Mouse (Mus musculus): ENCODE data around the gene Pex14.

Gene Pex14

GRCm38 (mm10) chr4:148952328-148953222 is 147.1 kb downstream of the Pex14 start:
- DNase-seq (ENCODE audit: low spot score in 2 of 2): no peak

DNA sequence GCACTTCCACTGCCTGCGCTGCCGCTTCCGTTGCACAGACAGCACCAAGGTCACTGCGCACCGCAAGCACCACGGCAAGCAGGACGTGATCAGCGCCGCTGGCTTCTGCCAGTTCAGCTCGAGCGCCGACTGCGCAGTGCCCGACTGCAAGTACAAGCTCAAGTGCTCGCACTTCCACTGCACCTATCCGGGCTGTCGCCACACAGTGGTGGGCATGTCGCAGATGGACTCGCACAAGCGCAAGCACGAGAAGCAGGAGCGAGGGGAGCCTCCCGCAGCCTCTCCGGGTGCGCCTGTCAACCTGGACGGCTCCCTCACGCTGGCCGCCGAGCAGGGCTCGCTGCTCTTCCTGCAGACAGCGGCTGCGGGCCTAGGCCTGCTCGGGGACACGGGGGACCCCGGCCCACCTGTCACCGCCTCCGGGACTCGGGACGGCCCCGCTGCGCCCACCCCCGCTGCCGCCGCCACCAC is 147.8 kb downstream of the Pex14 start:
- no peak for DNase-seq (ENCODE audit: low spot score in 2 of 2)

- no peak for DNase-seq (ENCODE audit: low spot score in 2 of 2)
These were observed 148.6 kb downstream of the Pex14 start for GRCm38 (mm10) chr4:148950932-148951650.

DNA sequence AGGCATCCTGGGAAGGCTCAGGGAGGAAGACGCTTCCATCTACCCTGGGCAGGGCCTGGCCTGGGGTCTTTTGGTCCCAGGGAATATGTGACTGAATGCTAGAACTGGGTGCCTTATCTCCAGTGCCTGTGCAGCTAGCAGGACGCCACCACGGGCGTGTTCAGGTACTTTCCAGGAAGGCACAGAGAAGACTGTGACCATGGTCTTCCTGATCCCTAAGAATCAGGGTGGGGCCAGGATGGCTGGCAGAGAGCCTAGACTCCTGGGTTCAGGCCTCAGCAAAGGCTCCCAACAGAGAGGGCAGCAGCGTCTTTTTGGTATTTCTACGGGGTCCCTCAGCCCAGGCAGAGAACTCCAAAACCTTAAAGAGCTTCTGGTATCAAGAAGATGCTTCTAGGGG is 149.2 kb downstream of the Pex14 start:
- no peak for DNase-seq (ENCODE audit: low spot score in 2 of 2)

DNA sequence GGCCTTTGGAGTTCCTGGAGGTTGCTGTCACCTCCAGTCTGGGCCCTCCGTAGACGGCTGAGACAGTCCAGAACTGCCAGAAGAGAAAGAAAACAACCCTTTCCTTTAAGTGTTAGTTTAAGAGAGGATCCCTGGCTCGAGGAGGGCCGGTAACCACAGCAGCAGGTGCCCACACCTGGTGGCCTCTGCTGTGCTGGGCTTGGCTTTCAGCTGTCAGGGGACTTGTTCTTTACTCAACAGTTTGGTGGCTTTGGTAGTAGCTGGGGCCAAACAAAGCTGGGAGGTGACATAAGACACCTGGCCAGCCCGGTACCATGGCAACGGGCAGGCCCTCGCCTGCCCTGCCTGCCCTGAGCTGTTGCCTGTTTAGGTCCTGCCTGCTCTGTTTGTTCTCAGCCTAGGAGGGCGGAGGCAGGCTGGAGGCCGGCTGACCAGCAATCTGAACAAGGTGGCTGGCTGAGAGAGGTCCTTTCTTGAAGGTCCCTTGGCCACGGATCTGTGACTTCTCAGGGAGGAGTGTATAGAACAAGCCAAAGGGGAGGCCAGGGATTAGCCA is 151.8 kb downstream of the Pex14 start:
- DNase-seq (ENCODE audit: low spot score in 2 of 2): no peak

GRCm38 (mm10) chr4:148946071-148946470 is 153.6 kb downstream of the Pex14 start:
- DNase-seq (ENCODE audit: low spot score in 2 of 2): no peak

GRCm38 (mm10) chr4:148945476-148945881 is 154.2 kb downstream of the Pex14 start:
- DNase-seq (ENCODE audit: low spot score in 2 of 2): no peak

DNA sequence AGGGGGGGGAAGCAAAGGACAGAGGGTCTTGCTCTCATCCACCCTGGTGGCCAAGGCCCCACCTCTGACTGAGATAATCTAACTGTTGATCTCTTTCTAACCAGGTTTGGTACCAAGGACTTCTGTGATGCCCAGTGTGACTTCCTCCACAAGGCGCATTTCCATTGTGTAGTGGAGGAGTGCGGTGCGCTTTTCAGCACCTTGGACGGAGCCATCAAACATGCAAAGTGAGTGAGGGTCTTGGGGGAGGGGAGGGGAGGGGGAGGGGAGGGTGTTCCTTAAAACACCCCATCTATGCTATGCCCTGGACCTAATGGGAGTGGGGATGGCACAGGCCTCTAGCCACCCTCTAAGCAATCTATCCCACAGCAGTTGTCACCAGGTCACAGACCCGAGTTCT is 156.6 kb downstream of the Pex14 start:
- DNase-seq (ENCODE audit: low spot score in 2 of 2): no peak

GRCm38 (mm10) chr4:148941321-148941720 is 158.4 kb downstream of the Pex14 start:
- no peak for DNase-seq (ENCODE audit: low spot score in 2 of 2)

- DNase-seq (ENCODE audit: low spot score in 2 of 2): peak; percentile 61 to 75
These were observed 158.9 kb downstream of the Pex14 start for GRCm38 (mm10) chr4:148940674-148941211.

- no peak for DNase-seq (ENCODE audit: low spot score in 2 of 2)
These were observed 161.1 kb downstream of the Pex14 start for GRCm38 (mm10) chr4:148938546-148938945.

GRCm38 (mm10) chr4:148936727-148937126 is 162.9 kb downstream of the Pex14 start:
- DNase-seq (ENCODE audit: low spot score in 2 of 2): no peak

DNA sequence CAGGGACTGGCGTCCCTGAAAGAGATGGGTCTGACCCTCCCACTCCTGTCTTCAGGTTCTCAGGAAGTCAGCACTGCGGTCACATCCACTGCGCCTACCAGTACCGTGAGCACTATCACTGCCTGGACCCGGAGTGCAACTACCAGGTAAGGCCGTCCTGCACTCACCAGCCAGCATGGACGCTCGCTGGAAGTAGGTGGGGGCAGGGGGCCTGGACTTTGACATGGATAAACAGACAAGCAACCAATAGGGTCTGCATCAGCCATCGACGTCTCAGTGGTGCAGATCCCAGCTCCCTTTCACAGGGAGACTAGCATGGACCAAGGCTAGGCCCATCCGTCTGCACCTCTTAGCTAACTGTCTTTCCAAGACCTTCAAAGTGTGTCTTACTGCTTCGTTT is 163.6 kb downstream of the Pex14 start:
- DNase-seq (ENCODE audit: low spot score in 2 of 2): no peak

GRCm38 (mm10) chr4:148935211-148935610 is 164.5 kb downstream of the Pex14 start:
- no peak for DNase-seq (ENCODE audit: low spot score in 2 of 2)

DNA sequence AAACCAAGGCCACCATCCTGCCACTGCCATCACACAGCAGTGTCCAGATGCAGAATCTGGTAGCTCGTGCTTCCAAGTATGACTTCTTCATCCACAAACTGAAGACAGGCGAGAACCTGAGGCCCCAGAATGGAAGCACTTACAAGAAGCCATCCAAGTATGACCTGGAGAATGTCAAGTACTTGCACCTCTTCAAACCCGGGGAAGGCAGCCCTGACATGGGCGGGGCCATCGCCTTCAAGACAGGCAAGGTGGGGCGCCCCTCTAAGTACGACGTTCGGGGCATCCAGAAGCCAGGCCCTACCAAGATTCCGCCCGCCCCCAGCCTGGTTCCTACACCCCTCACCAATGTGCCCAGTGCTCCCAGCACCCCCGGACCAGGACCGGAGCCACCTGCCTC is 166.6 kb downstream of the Pex14 start:
- no peak for DNase-seq (ENCODE audit: low spot score in 2 of 2)

- DNase-seq (ENCODE audit: low spot score in 2 of 2): no peak
These were observed 168.9 kb downstream of the Pex14 start for GRCm38 (mm10) chr4:148930721-148931229.

GRCm38 (mm10) chr4:148928876-148929275 is 170.8 kb downstream of the Pex14 start:
- DNase-seq (ENCODE audit: low spot score in 2 of 2): no peak

DNA sequence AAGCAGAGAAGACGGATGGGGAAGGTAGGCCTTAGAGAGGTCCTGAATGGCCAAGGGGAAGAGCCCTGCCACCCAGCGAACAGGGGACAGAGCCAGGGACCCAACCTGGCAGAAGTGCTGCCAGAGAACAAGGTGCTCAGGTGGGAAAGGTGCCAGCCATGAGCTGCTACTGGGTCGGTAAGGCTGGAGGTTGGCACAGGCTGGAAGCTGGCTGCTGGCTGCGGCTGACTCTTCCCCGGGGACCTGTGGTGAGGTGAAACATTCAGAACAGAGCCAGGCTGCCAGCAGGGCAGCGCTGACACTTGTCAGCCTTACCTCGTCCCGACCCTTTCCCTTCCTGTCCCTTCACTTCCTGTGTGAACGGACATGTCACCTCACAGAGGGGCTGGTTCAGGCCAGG is 171.4 kb downstream of the Pex14 start:
- no peak for DNase-seq (ENCODE audit: low spot score in 2 of 2)

GRCm38 (mm10) chr4:148926459-148926858 is 173.2 kb downstream of the Pex14 start:
- DNase-seq (ENCODE audit: low spot score in 2 of 2): no peak

- no peak for DNase-seq (ENCODE audit: low spot score in 2 of 2)
These were observed 173.9 kb downstream of the Pex14 start for GRCm38 (mm10) chr4:148925589-148926359.

- DNase-seq (ENCODE audit: low spot score in 2 of 2): no peak
These were observed 175.7 kb downstream of the Pex14 start for GRCm38 (mm10) chr4:148923976-148924375.

Measured in natural killer cell, adult 2 months (primary cell).